Mouse (Mus musculus) midbrain, embryonic 12.5 days (tissue): Measurements from ENCODE around the gene Hsd17b1. TPM values are rescaled to one million over a fixed set of nuclear protein-coding genes. Genes with fewer than 3 reads are reported as not detected.
A peak's percentile ranks its signal among the peaks of the same experiment; 100 is the strongest.

Source experiments
- ATAC-seq: fragments of 200-750 bp; cut with Nextera tagmentation; 2 replicates; pipeline ENCODE4 v1.8.0; 2017; ENCODE audit warnings: low read depth, moderate TSS enrichment, moderate library complexity; ENCODE audit not compliant: low FRiP score
- H3K27ac ChIP-seq: fragments of 300-500 bp; sonication (generic); replicated peaks from 2 replicates; pipeline ENCODE4 v1.5.1; 2016; ENCODE audit warnings: mild to moderate bottlenecking
- H3K27me3 ChIP-seq: fragments of 300-500 bp; sonication (generic); 2 replicates; pipeline ENCODE4 v1.6.1; 2016; ENCODE audit warnings: mild to moderate bottlenecking
- H3K36me3 ChIP-seq: fragments of 300-500 bp; sonication (generic); 2 replicates; pipeline ENCODE4 v1.6.1; 2016
- H3K4me1 ChIP-seq: fragments of 300-500 bp; sonication (generic); 2 replicates; pipeline ENCODE4 v1.6.1; 2016
- H3K4me2 ChIP-seq: fragments of 300-500 bp; sonication (generic); replicated peaks from 2 replicates; pipeline ENCODE4 v1.6.1; 2016; ENCODE audit warnings: mild to moderate bottlenecking, moderate library complexity
- H3K4me3 ChIP-seq: fragments of 300-500 bp; sonication (generic); 2 replicates; pipeline ENCODE4 v1.5.1; 2016; ENCODE audit warnings: mild to moderate bottlenecking
- H3K9ac ChIP-seq: fragments of 300-500 bp; sonication (generic); replicated peaks from 2 replicates; pipeline ENCODE4 v1.6.1; 2016; ENCODE audit warnings: mild to moderate bottlenecking, moderate library complexity
- H3K9me3 ChIP-seq: fragments of 300-500 bp; sonication (generic); 2 replicates; pipeline ENCODE4 v1.6.1; 2016; ENCODE audit warnings: mild to moderate bottlenecking
- WGBS: fragments of 180-500 bp; shearing (Covaris S2); methylation state at CpG from one replicate; pipeline ENCODE4 v1.1.7; 2016; 5-methylcytosine and 5-hydroxymethylcytosine counted together
- polyA plus RNA-seq: library from polyadenylated mRNA; unstranded; fragments of >200 nt; fragmentation: Nextera tagmentation; extraction: Ambion mirVana; gene quantifications from 2 replicates; pipeline ENCODE4 v1.2.1, GENCODE M21; 2016

The Hsd17b1 gene
- polyA plus RNA-seq, 1 experiment from 2014 or later: 0.31 TPM

GRCm38 (mm10) chr11:101050359-101050758 lies 27.9 kb upstream of the Hsd17b1 start:
- ATAC-seq: no peak
- WGBS: 87% methylated on average over 9 of the region's 9 CpGs
- H3K9ac ChIP-seq: no peak overlapping the region
- peaks cover 94% of the 10 kb centered on the region for H3K36me3 ChIP-seq
- H3K4me2 ChIP-seq: no peak overlapping the region
- no peak overlapping the region for H3K27ac ChIP-seq
- H3K4me3 ChIP-seq: no peak overlapping the region
- no peaks in the 10 kb centered on the region for H3K9me3 ChIP-seq
- H3K27me3 ChIP-seq: no peaks in the 10 kb centered on the region
- H3K4me1 ChIP-seq: no peaks in the 10 kb centered on the region

GRCm38 (mm10) chr11:101051051-101051493 lies 27.1 kb upstream of the Hsd17b1 start:
- ATAC-seq: no peak
- no peaks in the 10 kb centered on the region for H3K9me3 ChIP-seq
- H3K9ac ChIP-seq: no peak overlapping the region
- peaks cover 91% of the 10 kb centered on the region for H3K36me3 ChIP-seq
- H3K4me3 ChIP-seq: no peak overlapping the region
- H3K27ac ChIP-seq: no peak overlapping the region
- WGBS: 85% methylated on average over 6 of the region's 6 CpGs
- H3K4me2 ChIP-seq: no peak overlapping the region
- H3K4me1 ChIP-seq: no peaks in the 10 kb centered on the region
- no peaks in the 10 kb centered on the region for H3K27me3 ChIP-seq

- Histone ChIP-seq H3K27me3 (no peaks in the 10 kb centered on the region), H3K4me3 (no peak overlapping the region), H3K4me1 (no peaks in the 10 kb centered on the region), H3K4me2 (no peak overlapping the region), H3K9me3 (no peaks in the 10 kb centered on the region), H3K36me3 (peaks cover 89% of the 10 kb centered on the region), H3K9ac (no peak overlapping the region), H3K27ac (no peak overlapping the region)
- WGBS: 88% methylated on average over 8 of the region's 8 CpGs
- no peak for ATAC-seq
These were observed 26.6 kb upstream of the Hsd17b1 start for GRCm38 (mm10) chr11:101051617-101052016.

- Histone ChIP-seq H3K27ac (no peak overlapping the region), H3K36me3 (peaks cover 84% of the 10 kb centered on the region), H3K4me2 (no peak overlapping the region), H3K27me3 (no peaks in the 10 kb centered on the region), H3K9me3 (no peaks in the 10 kb centered on the region), H3K9ac (no peak overlapping the region), H3K4me3 (no peak overlapping the region), H3K4me1 (no peaks in the 10 kb centered on the region)
- 93% methylated on average over 10 of the region's 10 CpGs for WGBS
- ATAC-seq: no peak
These were observed 25.3 kb upstream of the Hsd17b1 start for GRCm38 (mm10) chr11:101052751-101053473.

GRCm38 (mm10) chr11:101053974-101054373 lies 24.2 kb upstream of the Hsd17b1 start:
- H3K9ac ChIP-seq: no peak overlapping the region
- no peaks in the 10 kb centered on the region for H3K9me3 ChIP-seq
- H3K4me1 ChIP-seq: no peaks in the 10 kb centered on the region
- WGBS: 95% methylated on average over 1 of the region's 1 CpGs
- H3K27me3 ChIP-seq: no peaks in the 10 kb centered on the region
- H3K4me3 ChIP-seq: no peak overlapping the region
- no peak for ATAC-seq
- H3K36me3 ChIP-seq: peaks cover 81% of the 10 kb centered on the region
- no peak overlapping the region for H3K27ac ChIP-seq
- H3K4me2 ChIP-seq: no peak overlapping the region

GRCm38 (mm10) chr11:101055418-101055817 lies 22.8 kb upstream of the Hsd17b1 start:
- no peak overlapping the region for H3K9ac ChIP-seq
- peaks cover 81% of the 10 kb centered on the region for H3K36me3 ChIP-seq
- 85% methylated on average over 14 of the region's 14 CpGs for WGBS

GRCm38 (mm10) chr11:101056885-101057284 lies 21.3 kb upstream of the Hsd17b1 start:
- no peaks in the 10 kb centered on the region for H3K9me3 ChIP-seq
- no peak overlapping the region for H3K27ac ChIP-seq
- H3K9ac ChIP-seq: no peak overlapping the region
- no peaks in the 10 kb centered on the region for H3K4me1 ChIP-seq
- WGBS: 64% methylated on average over 8 of the region's 8 CpGs
- ATAC-seq: no peak
- H3K27me3 ChIP-seq: no peaks in the 10 kb centered on the region
- peaks cover 81% of the 10 kb centered on the region for H3K36me3 ChIP-seq
- no peak overlapping the region for H3K4me2 ChIP-seq
- no peak overlapping the region for H3K4me3 ChIP-seq

More at GRCm38 (mm10) chr11:101055418-101055817, 22.8 kb upstream of the Hsd17b1 start:
- no peaks in the 10 kb centered on the region for H3K27me3 ChIP-seq
- H3K4me2 ChIP-seq: no peak overlapping the region
- no peak overlapping the region for H3K4me3 ChIP-seq
- no peaks in the 10 kb centered on the region for H3K9me3 ChIP-seq
- no peak for ATAC-seq
- no peaks in the 10 kb centered on the region for H3K4me1 ChIP-seq
- no peak overlapping the region for H3K27ac ChIP-seq

GRCm38 (mm10) chr11:101057860-101058259 lies 20.4 kb upstream of the Hsd17b1 start:
- H3K27ac ChIP-seq: no peak overlapping the region
- H3K36me3 ChIP-seq: peaks cover 82% of the 10 kb centered on the region
- no peaks in the 10 kb centered on the region for H3K4me1 ChIP-seq
- H3K9ac ChIP-seq: no peak overlapping the region
- ATAC-seq: no peak
- WGBS: 32% methylated on average over 5 of the region's 5 CpGs
- no peaks in the 10 kb centered on the region for H3K9me3 ChIP-seq
- H3K4me2 ChIP-seq: no peak overlapping the region
- no peak overlapping the region for H3K4me3 ChIP-seq
- H3K27me3 ChIP-seq: no peaks in the 10 kb centered on the region

- Histone ChIP-seq H3K36me3 (peaks cover 82% of the 10 kb centered on the region), H3K4me2 (no peak overlapping the region), H3K9me3 (no peaks in the 10 kb centered on the region), H3K4me1 (no peaks in the 10 kb centered on the region), H3K27ac (no peak overlapping the region), H3K9ac (no peak overlapping the region), H3K27me3 (no peaks in the 10 kb centered on the region), H3K4me3 (no peak overlapping the region)
- no peak for ATAC-seq
- 86% methylated on average over 5 of the region's 5 CpGs for WGBS
These were observed 19.5 kb upstream of the Hsd17b1 start for GRCm38 (mm10) chr11:101058726-101059125.

- peaks cover 84% of the 10 kb centered on the region for H3K36me3 ChIP-seq
- 74% methylated on average over 10 of the region's 10 CpGs for WGBS
- no peak overlapping the region for H3K4me2 ChIP-seq
- no peaks in the 10 kb centered on the region for H3K4me1 ChIP-seq
- no peak overlapping the region for H3K4me3 ChIP-seq
- H3K27ac ChIP-seq: no peak overlapping the region
- no peaks in the 10 kb centered on the region for H3K27me3 ChIP-seq
- ATAC-seq: no peak
- no peaks in the 10 kb centered on the region for H3K9me3 ChIP-seq
- no peak overlapping the region for H3K9ac ChIP-seq
These were observed 18.7 kb upstream of the Hsd17b1 start for GRCm38 (mm10) chr11:101059473-101059872.

GRCm38 (mm10) chr11:101060126-101060525 lies 18.1 kb upstream of the Hsd17b1 start:
- Histone ChIP-seq H3K27ac (peak overlapping the region; percentile 40; the same call in 1 of the 2 replicates), H3K9ac (no peak overlapping the region), H3K4me1 (no peaks in the 10 kb centered on the region), H3K4me2 (no peak overlapping the region), H3K4me3 (no peak overlapping the region), H3K9me3 (no peaks in the 10 kb centered on the region), H3K27me3 (no peaks in the 10 kb centered on the region), H3K36me3 (peaks cover 79% of the 10 kb centered on the region)
- no peak for ATAC-seq
- 75% methylated on average over 8 of the region's 8 CpGs for WGBS

GRCm38 (mm10) chr11:101061049-101061448 lies 17.2 kb upstream of the Hsd17b1 start:
- no peak overlapping the region for H3K4me3 ChIP-seq
- no peaks in the 10 kb centered on the region for H3K9me3 ChIP-seq
- H3K4me2 ChIP-seq: no peak overlapping the region
- no peaks in the 10 kb centered on the region for H3K4me1 ChIP-seq
- H3K36me3 ChIP-seq: peaks cover 72% of the 10 kb centered on the region
- H3K9ac ChIP-seq: no peak overlapping the region
- no peak for ATAC-seq
- no peaks in the 10 kb centered on the region for H3K27me3 ChIP-seq
- no peak overlapping the region for H3K27ac ChIP-seq
- WGBS: 90% methylated on average over 5 of the region's 5 CpGs
